Mouse (Mus musculus): Measurements from ENCODE around the gene Nek6. TPM values are rescaled to one million over a fixed set of nuclear protein-coding genes. Genes with fewer than 3 reads are reported as not detected.

Nek6 gene
- polyA plus RNA-seq, 1 experiment from 2014 or later, result 43.7 TPM

- no peak overlapping the region for H3K4me2 ChIP-seq (replicated peaks; ENCODE audit: low read depth)
- no peaks in the 10 kb centered on the region for H3K9me3 ChIP-seq (ENCODE audit: control insufficient read depth, low read length)
- TF ChIP-seq CTCF (IDR thresholded peaks at IDR 0.05; ENCODE audit: low read depth) (no peak), EP300 (optimal IDR thresholded peaks at IDR 0.05) (no peak)
- DNase-seq (ENCODE audit: low spot score) (no peak), ATAC-seq (ENCODE audit: low FRiP score, low TSS enrichment) (no peak)
- H3K9ac ChIP-seq (ENCODE audit: low read length), result no peak overlapping the region
- WGBS, result 84% methylated on average over 6 of the region's 6 CpGs
- H3K4me1 ChIP-seq (replicated peaks; ENCODE audit: control insufficient read depth, insufficient read depth), result no peaks in the 10 kb centered on the region
- H3K27ac ChIP-seq (replicated peaks), result no peak overlapping the region
- H3K27me3 ChIP-seq (ENCODE audit: control insufficient read depth, insufficient read depth, low read length), result no peaks in the 10 kb centered on the region
- peaks cover 6% of the 10 kb centered on the region; the same call in 1 of the 2 replicates for H3K36me3 ChIP-seq (ENCODE audit: control insufficient read depth, insufficient read depth, low read length)
- no peak overlapping the region for H3K4me3 ChIP-seq (ENCODE audit: low read depth, low read length)
These were observed 103.0 kb downstream of the Nek6 start for GRCm38 (mm10) chr2:38614437-38614836.

- ATAC-seq (ENCODE audit: low FRiP score, low TSS enrichment) (no peak), DNase-seq (ENCODE audit: low spot score) (no peak)
- no peaks in the 10 kb centered on the region for H3K27me3 ChIP-seq (ENCODE audit: control insufficient read depth, insufficient read depth, low read length)
- no peak overlapping the region for H3K4me3 ChIP-seq (ENCODE audit: low read depth, low read length)
- H3K27ac ChIP-seq (replicated peaks), result no peak overlapping the region
- peaks cover 6% of the 10 kb centered on the region; the same call in 1 of the 2 replicates for H3K36me3 ChIP-seq (ENCODE audit: control insufficient read depth, insufficient read depth, low read length)
- TF ChIP-seq CTCF (IDR thresholded peaks at IDR 0.05; ENCODE audit: low read depth) (peak; percentile 59), EP300 (optimal IDR thresholded peaks at IDR 0.05) (no peak)
- H3K9ac ChIP-seq (ENCODE audit: low read length), result no peak overlapping the region
- H3K4me2 ChIP-seq (replicated peaks; ENCODE audit: low read depth), result no peak overlapping the region
- WGBS, result 51% methylated on average over 4 of the region's 4 CpGs
- H3K9me3 ChIP-seq (ENCODE audit: control insufficient read depth, low read length), result no peaks in the 10 kb centered on the region
- no peaks in the 10 kb centered on the region for H3K4me1 ChIP-seq (replicated peaks; ENCODE audit: control insufficient read depth, insufficient read depth)
These were observed 104.6 kb downstream of the Nek6 start for GRCm38 (mm10) chr2:38616072-38616471.

- ATAC-seq (ENCODE audit: low FRiP score, low TSS enrichment), result no peak
- 84% methylated on average over 5 of the region's 5 CpGs for WGBS
These were observed 105.8 kb downstream of the Nek6 start for GRCm38 (mm10) chr2:38616956-38617872.

GRCm38 (mm10) chr2:38619777-38620176 lies 108.3 kb downstream of the Nek6 start:
- Histone ChIP-seq H3K4me1 (replicated peaks; ENCODE audit: control insufficient read depth, insufficient read depth) (no peaks in the 10 kb centered on the region), H3K9me3 (ENCODE audit: control insufficient read depth, low read length) (no peaks in the 10 kb centered on the region), H3K4me3 (ENCODE audit: low read depth, low read length) (no peak overlapping the region), H3K27ac (replicated peaks) (no peak overlapping the region), H3K27me3 (ENCODE audit: control insufficient read depth, insufficient read depth, low read length) (no peaks in the 10 kb centered on the region), H3K36me3 (ENCODE audit: control insufficient read depth, insufficient read depth, low read length) (peaks cover 6% of the 10 kb centered on the region; the same call in 1 of the 2 replicates), H3K9ac (ENCODE audit: low read length) (no peak overlapping the region), H3K4me2 (replicated peaks; ENCODE audit: low read depth) (no peak overlapping the region)
- ATAC-seq (ENCODE audit: low FRiP score, low TSS enrichment) (no peak), DNase-seq (ENCODE audit: low spot score) (no peak)
- TF ChIP-seq EP300 (optimal IDR thresholded peaks at IDR 0.05), result no peak
- TF ChIP-seq CTCF (IDR thresholded peaks at IDR 0.05; ENCODE audit: low read depth), result no peak
- 91% methylated on average over 4 of the region's 4 CpGs for WGBS

More at GRCm38 (mm10) chr2:38616956-38617872, 105.8 kb downstream of the Nek6 start:
- H3K27me3 ChIP-seq (ENCODE audit: control insufficient read depth, insufficient read depth, low read length), result no peaks in the 10 kb centered on the region
- H3K4me1 ChIP-seq (replicated peaks; ENCODE audit: control insufficient read depth, insufficient read depth), result no peaks in the 10 kb centered on the region
- no peak overlapping the region for H3K4me2 ChIP-seq (replicated peaks; ENCODE audit: low read depth)
- H3K27ac ChIP-seq (replicated peaks), result no peak overlapping the region
- no peak overlapping the region for H3K4me3 ChIP-seq (ENCODE audit: low read depth, low read length)
- TF ChIP-seq EP300 (optimal IDR thresholded peaks at IDR 0.05), result no peak
- TF ChIP-seq CTCF (IDR thresholded peaks at IDR 0.05; ENCODE audit: low read depth), result no peak
- no peaks in the 10 kb centered on the region for H3K9me3 ChIP-seq (ENCODE audit: control insufficient read depth, low read length)
- H3K36me3 ChIP-seq (ENCODE audit: control insufficient read depth, insufficient read depth, low read length), result peaks cover 6% of the 10 kb centered on the region; the same call in 1 of the 2 replicates
- DNase-seq (ENCODE audit: low spot score), result no peak
- no peak overlapping the region for H3K9ac ChIP-seq (ENCODE audit: low read length)

- Histone ChIP-seq H3K4me1 (replicated peaks; ENCODE audit: control insufficient read depth, insufficient read depth) (no peaks in the 10 kb centered on the region), H3K27ac (replicated peaks) (no peak overlapping the region), H3K27me3 (ENCODE audit: control insufficient read depth, insufficient read depth, low read length) (no peaks in the 10 kb centered on the region), H3K4me2 (replicated peaks; ENCODE audit: low read depth) (no peak overlapping the region), H3K36me3 (ENCODE audit: control insufficient read depth, insufficient read depth, low read length) (peaks cover 6% of the 10 kb centered on the region; the same call in 1 of the 2 replicates), H3K4me3 (ENCODE audit: low read depth, low read length) (no peak overlapping the region), H3K9me3 (ENCODE audit: control insufficient read depth, low read length) (no peaks in the 10 kb centered on the region), H3K9ac (ENCODE audit: low read length) (no peak overlapping the region)
- DNase-seq (ENCODE audit: low spot score) (no peak), ATAC-seq (ENCODE audit: low FRiP score, low TSS enrichment) (no peak)
- TF ChIP-seq CTCF (IDR thresholded peaks at IDR 0.05; ENCODE audit: low read depth), result no peak
- no peak for TF ChIP-seq EP300 (optimal IDR thresholded peaks at IDR 0.05)
- WGBS, result 71% methylated on average over 4 of the region's 4 CpGs
These were observed 109.6 kb downstream of the Nek6 start for GRCm38 (mm10) chr2:38621076-38621475.

- ATAC-seq (ENCODE audit: low FRiP score, low TSS enrichment) (no peak), DNase-seq (ENCODE audit: low spot score) (peak; percentile 41)
- Histone ChIP-seq H3K4me2 (replicated peaks; ENCODE audit: low read depth) (no peak overlapping the region), H3K27ac (replicated peaks) (no peak overlapping the region), H3K36me3 (ENCODE audit: control insufficient read depth, insufficient read depth, low read length) (peaks cover 6% of the 10 kb centered on the region; the same call in 1 of the 2 replicates), H3K4me1 (replicated peaks; ENCODE audit: control insufficient read depth, insufficient read depth) (no peaks in the 10 kb centered on the region), H3K27me3 (ENCODE audit: control insufficient read depth, insufficient read depth, low read length) (no peaks in the 10 kb centered on the region), H3K9ac (ENCODE audit: low read length) (no peak overlapping the region), H3K9me3 (ENCODE audit: control insufficient read depth, low read length) (no peaks in the 10 kb centered on the region), H3K4me3 (ENCODE audit: low read depth, low read length) (no peak overlapping the region)
- WGBS, result 56% methylated on average over 6 of the region's 6 CpGs
- TF ChIP-seq CTCF (IDR thresholded peaks at IDR 0.05; ENCODE audit: low read depth), result peak; percentile 65
- TF ChIP-seq EP300 (optimal IDR thresholded peaks at IDR 0.05), result no peak
These were observed 110.2 kb downstream of the Nek6 start for GRCm38 (mm10) chr2:38621610-38622021.

Measured in stomach, postnatal 0 days (tissue).